Mouse (Mus musculus): ENCODE measurements around the gene Tubb3.

The Tubb3 gene

GRCm38 (mm10) chr8:123411246-123411645 is at the start of gene Tubb3:
Gene Tubb3, plus strand, starts transcription at chr8:123411424.
- peak in 1 of 2 experiments; percentile 37 for DNase-seq (ENCODE audit: low spot score in 2 of 2)

- DNase-seq (ENCODE audit: low spot score in 2 of 2): peak; percentile 84 to 92
Measured at GRCm38 (mm10) chr8:123373403-123374238, 37.6 kb upstream of the Tubb3 start, which contains the start of gene Tcf25. Gene Tcf25, plus strand, starts transcription at chr8:123373753.

GRCm38 (mm10) chr8:123374239-123374578 is 37.0 kb upstream of the Tubb3 start:
- peak; percentile 90 to 96 for DNase-seq (ENCODE audit: low spot score in 2 of 2)

- no peak for DNase-seq (ENCODE audit: low spot score in 2 of 2)
Measured at GRCm38 (mm10) chr8:123375701-123376100, 35.5 kb upstream of the Tubb3 start.

GRCm38 (mm10) chr8:123376106-123376505 is 35.1 kb upstream of the Tubb3 start:
- no peak for DNase-seq (ENCODE audit: low spot score in 2 of 2)

- no peak for DNase-seq (ENCODE audit: low spot score in 2 of 2)
Measured at GRCm38 (mm10) chr8:123381711-123382110, 29.5 kb upstream of the Tubb3 start.

GRCm38 (mm10) chr8:123382516-123382915 is 28.7 kb upstream of the Tubb3 start:
- DNase-seq (ENCODE audit: low spot score in 2 of 2): no peak

- peak in 1 of 2 experiments; percentile 19 for DNase-seq (ENCODE audit: low spot score in 2 of 2)
Measured at GRCm38 (mm10) chr8:123384883-123385540, 26.2 kb upstream of the Tubb3 start.

GRCm38 (mm10) chr8:123387041-123387440 is 24.2 kb upstream of the Tubb3 start:
- no peak for DNase-seq (ENCODE audit: low spot score in 2 of 2)

- no peak for DNase-seq (ENCODE audit: low spot score in 2 of 2)
Measured at GRCm38 (mm10) chr8:123387801-123388200, 23.4 kb upstream of the Tubb3 start.

GRCm38 (mm10) chr8:123389026-123389425 is 22.2 kb upstream of the Tubb3 start:
- no peak for DNase-seq (ENCODE audit: low spot score in 2 of 2)

- no peak for DNase-seq (ENCODE audit: low spot score in 2 of 2)
Measured at GRCm38 (mm10) chr8:123398308-123398707, 12.9 kb upstream of the Tubb3 start.

GRCm38 (mm10) chr8:123401936-123402335 is 9.3 kb upstream of the Tubb3 start:
- no peak for DNase-seq (ENCODE audit: low spot score in 2 of 2)

- DNase-seq (ENCODE audit: low spot score in 2 of 2): no peak
Measured at GRCm38 (mm10) chr8:123402730-123403326, 8.4 kb upstream of the Tubb3 start.

GRCm38 (mm10) chr8:123404521-123404920 is 6.7 kb upstream of the Tubb3 start:
- no peak for DNase-seq (ENCODE audit: low spot score in 2 of 2)

GRCm38 (mm10) chr8:123406786-123407185 is 4.4 kb upstream of the Tubb3 start, which contains the start of gene Mc1r:
Gene Mc1r, plus strand, starts transcription at chr8:123407107.
- DNase-seq (ENCODE audit: low spot score in 2 of 2): peak; percentile 47 to 67

GRCm38 (mm10) chr8:123407612-123408011 is 3.6 kb upstream of the Tubb3 start:
- DNase-seq (ENCODE audit: low spot score in 2 of 2): no peak

- peak in 1 of 2 experiments; percentile 53 for DNase-seq (ENCODE audit: low spot score in 2 of 2)
Measured at GRCm38 (mm10) chr8:123408586-123409544, 2.4 kb upstream of the Tubb3 start.

GRCm38 (mm10) chr8:123410049-123410587 is 1.1 kb upstream of the Tubb3 start:
- no peak for DNase-seq (ENCODE audit: low spot score in 2 of 2)

GRCm38 (mm10) chr8:123410788-123411187 is 436 bp upstream of the Tubb3 start:
- no peak for DNase-seq (ENCODE audit: low spot score in 2 of 2)

- no peak for DNase-seq (ENCODE audit: low spot score in 2 of 2)
Measured at GRCm38 (mm10) chr8:123411781-123412327, 630 bp downstream of the Tubb3 start.
